Mouse (Mus musculus) stomach, embryonic 14.5 days (tissue): Measurements from ENCODE around the gene Tmem120b. TPM values are rescaled to one million over a fixed set of nuclear protein-coding genes. Genes with fewer than 3 reads are reported as not detected.
A peak's percentile ranks its signal among the peaks of the same experiment; 100 is the strongest.

Source experiments
- ATAC-seq: fragments of 200-750 bp; cut with Nextera tagmentation; 2 replicates; pipeline ENCODE4 v1.8.0; 2017; ENCODE audit warnings: low read depth, moderate TSS enrichment; ENCODE audit not compliant: insufficient number of reproducible peaks, insufficient read depth, low FRiP score
- H3K27ac ChIP-seq: fragments of 300-500 bp; sonication (generic); 2 replicates; pipeline ENCODE4 v1.5.1; 2014; ENCODE audit warnings: mild to moderate bottlenecking, low read length, moderate library complexity, mixed read lengths
- H3K27me3 ChIP-seq: fragments of 300-500 bp; sonication (generic); 2 replicates; pipeline ENCODE4 v1.6.1; 2014; ENCODE audit warnings: low read length, control low read depth, mixed read lengths; ENCODE audit not compliant: control insufficient read depth, insufficient read depth
- H3K36me3 ChIP-seq: fragments of 300-500 bp; sonication (generic); 2 replicates; pipeline ENCODE4 v1.6.1; 2014; ENCODE audit warnings: mild to moderate bottlenecking, control low read depth, low read length, moderate library complexity, mixed read lengths; ENCODE audit not compliant: control insufficient read depth, insufficient read depth
- H3K4me1 ChIP-seq: fragments of 300-500 bp; sonication (generic); 2 replicates; pipeline ENCODE4 v1.6.1; 2014; ENCODE audit warnings: low read length, control low read depth, mixed read lengths; ENCODE audit not compliant: control insufficient read depth, insufficient read depth
- H3K4me2 ChIP-seq: fragments of 300-500 bp; sonication (generic); replicated peaks from 2 replicates; pipeline ENCODE4 v1.6.1; 2014; ENCODE audit warnings: low read depth, low read length, control low read depth
- H3K4me3 ChIP-seq: fragments of 300-500 bp; sonication (generic); 2 replicates; pipeline ENCODE4 v1.5.1; 2014; ENCODE audit warnings: low read depth, low read length, control low read depth
- H3K9ac ChIP-seq: fragments of 300-500 bp; sonication (generic); replicated peaks from 2 replicates; pipeline ENCODE4 v1.6.1; 2014; ENCODE audit warnings: low read depth, mild to moderate bottlenecking, control low read depth, low read length, moderate library complexity, mixed read lengths
- H3K9me3 ChIP-seq: fragments of 300-500 bp; sonication (generic); 2 replicates; pipeline ENCODE4 v1.6.1; 2016; ENCODE audit warnings: low read depth, low read length, control low read depth; ENCODE audit not compliant: control insufficient read depth
- WGBS: fragments of 180-500 bp; shearing (Covaris S2); extraction: QIAGEN DNeasy Blood & Tissue Kit; methylation state at CpG from one replicate; pipeline ENCODE4 v1.1.7; 2014; 5-methylcytosine and 5-hydroxymethylcytosine counted together
- polyA plus RNA-seq: library from polyadenylated mRNA; unstranded; fragments of >200 nt; fragmentation: Nextera tagmentation; extraction: Ambion mirVana; gene quantifications from 2 replicates; pipeline ENCODE4 v1.2.1, GENCODE M21; 2014

The Tmem120b gene
- polyA plus RNA-seq, 1 experiment from 2014 or later: 9.3 TPM

- Histone ChIP-seq H3K4me1 (peaks cover 12% of the 10 kb centered on the region; the same call in 1 of the 2 replicates), H3K9ac (peak overlapping the region; percentile 62), H3K36me3 (no peaks in the 10 kb centered on the region), H3K9me3 (no peaks in the 10 kb centered on the region), H3K27ac (peak overlapping the region; percentile 4; the same call in 1 of the 2 replicates), H3K4me2 (peak overlapping the region; percentile 95), H3K27me3 (no peaks in the 10 kb centered on the region), H3K4me3 (peak overlapping the region; percentile 71)
- WGBS: 5% methylated on average over 45 of the region's 45 CpGs
- peak; percentile 92 for ATAC-seq
Observed at GRCm38 (mm10) chr5:123075576-123076418, 7.6 kb downstream of the Tmem120b start.

GRCm38 (mm10) chr5:123076419-123077281 is 8.4 kb downstream of the Tmem120b start:
- Histone ChIP-seq H3K4me1 (peaks cover 12% of the 10 kb centered on the region; the same call in 1 of the 2 replicates), H3K9ac (peak overlapping the region; percentile 62), H3K27ac (peak overlapping the region; percentile 4; the same call in 1 of the 2 replicates), H3K27me3 (no peaks in the 10 kb centered on the region), H3K4me2 (peak overlapping the region; percentile 95), H3K9me3 (no peaks in the 10 kb centered on the region), H3K4me3 (peak overlapping the region; percentile 71), H3K36me3 (no peaks in the 10 kb centered on the region)
- ATAC-seq: peak; percentile 90
- 3% methylated on average over 34 of the region's 35 CpGs for WGBS

GRCm38 (mm10) chr5:123079568-123079967 is 11.4 kb downstream of the Tmem120b start:
- no peaks in the 10 kb centered on the region for H3K36me3 ChIP-seq
- no peaks in the 10 kb centered on the region for H3K27me3 ChIP-seq
- no peak overlapping the region for H3K9ac ChIP-seq
- ATAC-seq: no peak
- peaks cover 12% of the 10 kb centered on the region; the same call in 1 of the 2 replicates for H3K4me1 ChIP-seq
- 73% methylated on average over 1 of the region's 1 CpGs for WGBS
- no peak overlapping the region for H3K27ac ChIP-seq
- no peak overlapping the region for H3K4me3 ChIP-seq
- H3K4me2 ChIP-seq: no peak overlapping the region; the same call in 1 of the 2 replicates
- no peaks in the 10 kb centered on the region for H3K9me3 ChIP-seq

GRCm38 (mm10) chr5:123080041-123080440 is 11.8 kb downstream of the Tmem120b start:
- Histone ChIP-seq H3K4me3 (no peak overlapping the region), H3K27ac (no peak overlapping the region), H3K36me3 (no peaks in the 10 kb centered on the region), H3K27me3 (no peaks in the 10 kb centered on the region), H3K9ac (no peak overlapping the region), H3K4me2 (no peak overlapping the region; the same call in 1 of the 2 replicates), H3K9me3 (no peaks in the 10 kb centered on the region), H3K4me1 (peaks cover 12% of the 10 kb centered on the region; the same call in 1 of the 2 replicates)
- ATAC-seq: no peak
- whole genome bisulfite sequencing: 53% methylated on average over 8 of the region's 8 CpGs

GRCm38 (mm10) chr5:123080510-123080909 is 12.3 kb downstream of the Tmem120b start:
- H3K27me3 ChIP-seq: no peaks in the 10 kb centered on the region
- ATAC-seq: no peak
- H3K27ac ChIP-seq: no peak overlapping the region
- no peak overlapping the region for H3K4me3 ChIP-seq
- H3K4me2 ChIP-seq: no peak overlapping the region
- H3K4me1 ChIP-seq: peaks cover 9% of the 10 kb centered on the region; the same call in 1 of the 2 replicates
- no peaks in the 10 kb centered on the region for H3K9me3 ChIP-seq
- no peak overlapping the region for H3K9ac ChIP-seq
- WGBS: 92% methylated on average over 13 of the region's 13 CpGs
- no peaks in the 10 kb centered on the region for H3K36me3 ChIP-seq

GRCm38 (mm10) chr5:123083340-123084050 is 15.3 kb downstream of the Tmem120b start:
- no peak for ATAC-seq
- Histone ChIP-seq H3K27ac (no peak overlapping the region), H3K4me2 (no peak overlapping the region), H3K9ac (no peak overlapping the region), H3K27me3 (no peaks in the 10 kb centered on the region), H3K9me3 (no peaks in the 10 kb centered on the region), H3K4me3 (no peak overlapping the region), H3K36me3 (no peaks in the 10 kb centered on the region), H3K4me1 (no peaks in the 10 kb centered on the region)
- WGBS: 69% methylated on average over 13 of the region's 13 CpGs

- no peak overlapping the region for H3K4me2 ChIP-seq
- no peak for ATAC-seq
- H3K4me3 ChIP-seq: no peak overlapping the region
- no peaks in the 10 kb centered on the region for H3K9me3 ChIP-seq
- H3K4me1 ChIP-seq: no peaks in the 10 kb centered on the region
- WGBS: 74% methylated on average over 2 of the region's 2 CpGs
- H3K36me3 ChIP-seq: no peaks in the 10 kb centered on the region
- no peak overlapping the region for H3K9ac ChIP-seq
- no peak overlapping the region for H3K27ac ChIP-seq
- no peaks in the 10 kb centered on the region for H3K27me3 ChIP-seq
Observed at GRCm38 (mm10) chr5:123086501-123086900, 18.3 kb downstream of the Tmem120b start.

GRCm38 (mm10) chr5:123088784-123089183 is 20.6 kb downstream of the Tmem120b start:
- Histone ChIP-seq H3K4me2 (no peak overlapping the region), H3K36me3 (no peaks in the 10 kb centered on the region), H3K27ac (no peak overlapping the region), H3K4me3 (no peak overlapping the region), H3K9ac (no peak overlapping the region), H3K9me3 (no peaks in the 10 kb centered on the region), H3K4me1 (no peaks in the 10 kb centered on the region), H3K27me3 (no peaks in the 10 kb centered on the region)
- ATAC-seq: no peak
- 92% methylated on average over 4 of the region's 4 CpGs for WGBS
